Mouse (Mus musculus): ENCODE measurements around the gene Cdk5. TPM values are rescaled to one million over a fixed set of nuclear protein-coding genes. Genes with fewer than 3 reads are reported as not detected.

The Cdk5 gene
- polyA plus RNA-seq (2015; fragmentation: Nextera tagmentation; extraction: Ambion mirVana) = 38.6 and 43.4 TPM in 2 replicates

DNA sequence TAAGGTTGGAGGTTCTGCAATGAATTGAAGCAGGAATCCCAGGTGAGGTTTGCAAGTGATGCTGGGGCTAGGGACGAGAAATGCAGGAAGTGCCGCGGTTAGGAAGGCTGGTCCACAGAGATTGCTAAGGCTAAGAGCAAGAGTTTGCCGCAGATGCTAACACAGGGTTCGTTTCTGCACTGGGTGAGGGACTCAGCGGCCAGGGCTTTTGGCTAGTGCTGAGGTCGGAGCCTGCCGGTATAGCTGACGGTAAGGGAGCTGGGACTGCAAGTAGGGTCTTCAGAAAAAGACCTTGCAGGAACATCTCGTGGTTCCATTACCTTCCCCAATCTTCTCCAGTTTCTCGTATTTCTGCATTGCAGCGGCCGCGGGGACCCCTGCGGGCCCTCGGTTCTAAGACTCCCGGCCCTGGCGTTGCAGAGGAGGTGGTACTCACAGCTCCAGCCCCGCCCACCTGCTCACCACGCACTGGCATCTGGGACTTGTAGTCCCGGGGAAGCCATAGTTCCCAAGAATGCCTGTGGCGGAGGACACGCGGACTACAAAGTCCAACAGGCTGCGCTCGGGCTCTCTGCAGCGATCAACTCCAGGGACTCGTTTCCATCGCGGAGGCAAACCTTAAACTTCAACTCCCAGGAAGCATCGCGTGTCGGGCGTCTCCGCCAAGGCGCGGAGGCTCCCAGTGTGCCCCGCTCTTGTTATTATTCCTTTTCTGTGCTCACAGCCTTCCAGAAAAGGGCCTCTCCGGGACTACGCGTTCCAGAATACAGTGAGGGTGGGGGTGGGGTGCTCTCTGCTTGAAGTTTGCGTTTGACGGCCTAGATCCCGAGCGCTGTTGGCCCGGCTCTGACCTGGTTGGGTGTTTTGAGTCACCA lies at the start of gene Cdk5, which contains the start of gene Slc4a2:
Cdk5 (minus strand) TSS at position 402 of the 875 bp plus-strand sequence.
Slc4a2 (plus strand) TSS at position 709 of the 875 bp plus-strand sequence.
- peak; percentile 89 for ATAC-seq (ENCODE audit: borderline replicate concordance, extremely low read depth, low FRiP score, low TSS enrichment)
- WGBS = under 1% methylated on average over 46 of the region's 46 CpGs
- Histone ChIP-seq H3K9me3 (no peaks in the 10 kb centered on the region), H3K36me3 (peaks cover 13% of the 10 kb centered on the region), H3K9ac (peak within 1 kb of the TSS; percentile 75), H3K4me3 (peak within 1 kb of the TSS; percentile 77), H3K27ac (peak within 1 kb of the TSS; percentile 94), H3K27me3 (no peaks in the 10 kb centered on the region), H3K4me2 (peak within 1 kb of the TSS; percentile 91), H3K4me1 (peaks cover 47% of the 10 kb centered on the region)

DNA sequence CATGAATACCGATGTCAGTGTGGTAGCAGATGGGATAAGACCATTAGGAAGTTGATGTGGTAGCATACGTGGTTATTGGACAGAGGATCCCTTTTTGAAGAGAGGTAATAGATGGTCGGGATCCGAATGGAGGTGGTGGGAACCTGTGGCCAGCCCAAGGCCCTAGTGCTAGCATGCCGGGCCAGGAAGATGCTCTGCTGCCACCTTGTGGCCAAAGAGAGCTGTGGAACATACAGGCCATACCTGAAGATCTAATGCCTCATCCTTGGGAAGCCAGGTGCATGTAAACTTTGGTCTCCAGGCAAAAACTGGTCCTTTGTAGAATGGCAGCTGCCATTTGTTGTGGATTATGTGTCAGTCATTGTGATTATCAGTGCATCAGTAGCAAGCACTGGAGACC lies 47.3 kb upstream of the Cdk5 start:
- Histone ChIP-seq H3K9me3 (no peaks in the 10 kb centered on the region), H3K27me3 (peaks cover 4% of the 10 kb centered on the region; the same call in 1 of the 2 replicates), H3K4me1 (peaks cover 30% of the 10 kb centered on the region), H3K4me2 (no peak overlapping the region), H3K4me3 (no peak overlapping the region), H3K9ac (no peak overlapping the region), H3K27ac (no peak overlapping the region), H3K36me3 (no peaks in the 10 kb centered on the region)
- 8% methylated on average over 5 of the region's 5 CpGs for WGBS
- no peak for ATAC-seq (ENCODE audit: borderline replicate concordance, extremely low read depth, low FRiP score, low TSS enrichment)

DNA sequence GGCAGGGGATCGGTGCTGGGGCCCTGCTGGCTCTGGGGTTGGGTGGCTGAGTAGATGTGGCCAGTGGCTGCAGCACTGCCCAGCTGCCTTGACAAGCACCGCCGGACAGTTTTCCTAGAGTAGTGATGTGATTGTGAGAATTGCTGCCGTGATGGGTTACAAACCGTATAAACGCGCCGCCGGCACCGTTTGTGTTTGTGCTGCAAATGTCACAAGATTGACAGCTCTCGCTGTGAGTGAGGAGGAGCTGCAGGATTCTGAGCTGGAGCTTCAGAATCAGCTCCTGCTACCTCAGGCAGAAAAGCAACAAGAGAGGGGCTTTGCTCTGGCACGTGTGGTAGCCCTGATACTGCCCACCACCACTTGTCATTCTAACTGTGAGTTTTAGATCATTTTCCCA lies 43.4 kb upstream of the Cdk5 start:
- H3K9ac ChIP-seq = no peak overlapping the region
- no peak for ATAC-seq (ENCODE audit: borderline replicate concordance, extremely low read depth, low FRiP score, low TSS enrichment)
- WGBS = 43% methylated on average over 12 of the region's 12 CpGs
- H3K27ac ChIP-seq = no peak overlapping the region
- H3K4me2 ChIP-seq = no peak overlapping the region
- H3K9me3 ChIP-seq = no peaks in the 10 kb centered on the region
- no peaks in the 10 kb centered on the region for H3K27me3 ChIP-seq
- 0 out of 2 replicates have a peak, but pooled peaks cover 6% of the 10 kb centered on the region for H3K4me1 ChIP-seq
- H3K4me3 ChIP-seq = no peak overlapping the region
- 0 out of 2 replicates have a peak, but pooled peaks cover under 1% of the 10 kb centered on the region for H3K36me3 ChIP-seq

DNA sequence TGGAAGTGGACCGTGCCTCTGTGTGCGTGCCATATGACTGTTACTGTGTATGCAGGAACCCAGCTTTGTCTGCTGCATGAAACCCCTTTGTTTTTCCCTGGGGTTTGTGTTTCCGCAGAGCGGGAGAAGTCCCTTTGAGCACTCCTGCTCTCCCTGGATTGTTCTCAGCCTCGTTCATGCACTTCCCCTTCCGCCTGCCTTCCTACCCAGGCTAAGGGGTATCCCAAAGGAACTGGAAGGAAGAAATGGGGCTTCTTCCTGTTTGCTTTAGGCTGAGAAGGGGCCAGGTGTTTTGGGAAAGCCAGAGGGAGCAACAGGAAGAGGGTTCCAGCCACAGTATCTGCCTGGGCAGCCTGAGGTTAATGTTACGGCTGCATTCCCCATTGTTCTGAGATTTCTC lies 32.3 kb upstream of the Cdk5 start:
- Histone ChIP-seq H3K4me2 (peak overlapping the region; percentile 29), H3K36me3 (no peaks in the 10 kb centered on the region), H3K27me3 (no peaks in the 10 kb centered on the region), H3K27ac (peak overlapping the region; percentile 82), H3K9me3 (no peaks in the 10 kb centered on the region), H3K4me1 (peaks cover 42% of the 10 kb centered on the region), H3K9ac (0 out of 2 replicates have a peak overlapping the region, but pooled peaks have one; percentile 7), H3K4me3 (no peak overlapping the region)
- ATAC-seq (ENCODE audit: borderline replicate concordance, extremely low read depth, low FRiP score, low TSS enrichment) = no peak
- 59% methylated on average over 7 of the region's 7 CpGs for WGBS

DNA sequence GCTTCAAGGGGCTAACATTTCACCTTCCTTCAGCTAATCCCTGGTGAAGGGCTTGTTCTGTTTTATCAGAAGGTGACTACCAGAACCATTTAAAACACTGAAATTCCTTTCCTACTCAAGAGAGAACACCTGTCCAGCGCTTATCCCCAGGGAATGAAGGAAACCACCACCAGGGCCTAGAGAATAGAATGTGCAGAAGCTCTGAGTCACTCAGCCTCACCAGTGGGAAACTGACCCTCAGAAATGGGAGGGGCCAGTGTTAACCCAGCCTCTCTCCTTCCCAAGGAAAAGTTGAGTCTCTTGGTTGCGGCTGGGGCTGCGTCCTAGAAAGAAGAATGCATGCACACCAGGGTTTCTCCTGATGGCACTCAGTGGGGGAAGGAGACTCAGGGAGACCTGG lies 31.7 kb upstream of the Cdk5 start:
- H3K4me2 ChIP-seq = peak overlapping the region; percentile 29
- H3K36me3 ChIP-seq = no peaks in the 10 kb centered on the region
- 0 out of 2 replicates have a peak overlapping the region, but pooled peaks have one; percentile 7 for H3K9ac ChIP-seq
- H3K4me3 ChIP-seq = no peak overlapping the region
- no peak for ATAC-seq (ENCODE audit: borderline replicate concordance, extremely low read depth, low FRiP score, low TSS enrichment)
- 57% methylated on average over 3 of the region's 3 CpGs for WGBS
- no peaks in the 10 kb centered on the region for H3K9me3 ChIP-seq
- no peaks in the 10 kb centered on the region for H3K27me3 ChIP-seq
- peak overlapping the region; percentile 82 for H3K27ac ChIP-seq
- peaks cover 42% of the 10 kb centered on the region for H3K4me1 ChIP-seq

DNA sequence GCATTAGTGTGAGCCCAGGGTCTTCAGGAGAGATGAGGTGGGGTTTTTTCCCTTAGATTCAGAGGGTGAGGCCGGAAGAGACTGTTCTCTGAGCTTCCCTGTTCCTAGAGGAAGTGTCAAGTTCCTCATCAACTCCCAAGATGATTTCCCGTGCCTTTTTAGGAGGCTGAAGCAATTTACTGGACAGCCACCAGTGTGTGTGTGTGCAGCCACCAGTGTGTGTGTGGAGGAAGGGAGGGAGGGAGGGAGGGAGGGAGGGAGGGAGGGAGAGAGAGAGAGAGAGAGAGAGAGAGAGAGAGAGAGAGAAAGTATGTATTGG lies 30.6 kb upstream of the Cdk5 start:
- peak overlapping the region; percentile 91 for H3K4me2 ChIP-seq
- no peak for ATAC-seq (ENCODE audit: borderline replicate concordance, extremely low read depth, low FRiP score, low TSS enrichment)

DNA sequence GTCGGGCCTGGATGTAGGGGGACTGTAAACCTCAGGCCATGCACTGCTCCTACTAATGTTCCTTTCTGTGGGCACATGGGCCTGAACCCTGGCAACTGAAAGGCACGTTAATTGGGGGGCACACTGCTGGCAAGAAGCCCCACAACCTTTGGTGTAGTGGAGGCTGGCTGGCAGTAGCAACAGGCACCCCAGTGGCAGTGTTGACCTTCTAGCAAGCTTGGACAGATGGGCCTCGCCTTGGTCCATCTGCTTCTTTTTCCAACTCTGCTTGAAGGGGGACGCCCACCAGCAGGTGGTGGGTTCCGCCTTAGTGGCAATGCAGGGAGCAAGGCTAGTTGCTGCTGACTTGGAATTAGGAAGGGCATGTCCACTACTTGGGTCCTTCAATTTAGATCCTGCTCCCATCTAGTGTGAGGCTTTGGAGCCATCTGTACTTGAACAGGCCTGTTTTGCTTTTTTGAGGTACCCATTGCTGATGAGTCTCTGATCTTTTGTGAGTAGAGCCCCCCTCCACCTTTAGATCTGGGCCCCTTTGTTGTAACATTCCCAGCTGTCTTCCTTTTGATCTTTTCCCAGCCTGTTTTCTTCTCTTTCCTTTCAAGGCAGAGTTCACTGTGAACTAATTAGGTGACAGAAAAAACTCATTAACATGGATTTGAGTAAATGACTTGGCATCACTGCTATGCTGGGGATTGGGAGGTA lies 30.1 kb upstream of the Cdk5 start:
- no peaks in the 10 kb centered on the region for H3K9me3 ChIP-seq
- peak overlapping the region; percentile 80 for H3K4me3 ChIP-seq
- peak overlapping the region; percentile 91 for H3K4me2 ChIP-seq
- 16% methylated on average over 5 of the region's 5 CpGs for WGBS
- no peak for ATAC-seq (ENCODE audit: borderline replicate concordance, extremely low read depth, low FRiP score, low TSS enrichment)
- H3K27me3 ChIP-seq = no peaks in the 10 kb centered on the region
- H3K4me1 ChIP-seq = peaks cover 42% of the 10 kb centered on the region
- H3K9ac ChIP-seq = peak overlapping the region; percentile 81
- H3K27ac ChIP-seq = peak overlapping the region; percentile 90
- H3K36me3 ChIP-seq = no peaks in the 10 kb centered on the region

More for the DNA sequence above, 30.6 kb upstream of the Cdk5 start:
- Histone ChIP-seq H3K9ac (0 out of 2 replicates have a peak overlapping the region, but pooled peaks have one; percentile 81), H3K9me3 (no peaks in the 10 kb centered on the region), H3K4me3 (0 out of 2 replicates have a peak overlapping the region, but pooled peaks have one; percentile 80), H3K36me3 (no peaks in the 10 kb centered on the region), H3K27ac (peak overlapping the region; percentile 82; the same call in 1 of the 2 replicates), H3K4me1 (peaks cover 42% of the 10 kb centered on the region), H3K27me3 (no peaks in the 10 kb centered on the region)
- WGBS = 21% methylated on average over 2 of the region's 2 CpGs

DNA sequence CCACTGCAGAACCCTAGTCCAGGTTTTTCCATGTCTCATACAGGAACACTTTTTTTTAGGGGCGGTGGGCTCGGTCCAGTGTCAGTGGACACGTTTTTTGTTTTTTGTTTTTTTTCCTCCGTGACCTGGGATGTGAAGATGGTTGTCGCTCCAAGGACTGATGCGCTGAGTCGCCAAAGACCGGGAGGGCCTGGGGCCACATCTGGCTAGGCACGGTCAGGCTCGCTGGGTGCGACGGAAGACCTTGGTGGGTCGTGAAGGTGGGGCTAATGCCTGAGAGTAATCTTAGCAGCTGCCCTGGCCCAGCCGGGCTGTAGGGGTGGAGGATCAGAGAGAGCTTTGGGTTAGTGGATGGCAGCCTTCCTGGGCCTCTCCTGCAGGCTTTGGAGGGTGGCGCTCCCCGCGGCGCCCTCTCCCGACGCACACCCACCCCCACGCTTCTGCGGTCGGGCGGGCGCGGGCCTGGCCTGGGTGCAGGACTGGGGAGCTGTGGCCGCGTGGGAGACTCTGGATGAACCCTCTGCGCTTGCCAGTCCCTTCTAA lies 29.4 kb upstream of the Cdk5 start:
- peak overlapping the region; percentile 90 for H3K27ac ChIP-seq
- no peaks in the 10 kb centered on the region for H3K36me3 ChIP-seq
- H3K4me3 ChIP-seq = peak overlapping the region; percentile 80
- no peaks in the 10 kb centered on the region for H3K9me3 ChIP-seq
- WGBS = 1% methylated on average over 29 of the region's 29 CpGs
- ATAC-seq (ENCODE audit: borderline replicate concordance, extremely low read depth, low FRiP score, low TSS enrichment) = peak; percentile 10; the same call in 1 of the 2 replicates
- peak overlapping the region; percentile 91 for H3K4me2 ChIP-seq
- peaks cover 47% of the 10 kb centered on the region for H3K4me1 ChIP-seq
- peak overlapping the region; percentile 81 for H3K9ac ChIP-seq
- H3K27me3 ChIP-seq = no peaks in the 10 kb centered on the region

DNA sequence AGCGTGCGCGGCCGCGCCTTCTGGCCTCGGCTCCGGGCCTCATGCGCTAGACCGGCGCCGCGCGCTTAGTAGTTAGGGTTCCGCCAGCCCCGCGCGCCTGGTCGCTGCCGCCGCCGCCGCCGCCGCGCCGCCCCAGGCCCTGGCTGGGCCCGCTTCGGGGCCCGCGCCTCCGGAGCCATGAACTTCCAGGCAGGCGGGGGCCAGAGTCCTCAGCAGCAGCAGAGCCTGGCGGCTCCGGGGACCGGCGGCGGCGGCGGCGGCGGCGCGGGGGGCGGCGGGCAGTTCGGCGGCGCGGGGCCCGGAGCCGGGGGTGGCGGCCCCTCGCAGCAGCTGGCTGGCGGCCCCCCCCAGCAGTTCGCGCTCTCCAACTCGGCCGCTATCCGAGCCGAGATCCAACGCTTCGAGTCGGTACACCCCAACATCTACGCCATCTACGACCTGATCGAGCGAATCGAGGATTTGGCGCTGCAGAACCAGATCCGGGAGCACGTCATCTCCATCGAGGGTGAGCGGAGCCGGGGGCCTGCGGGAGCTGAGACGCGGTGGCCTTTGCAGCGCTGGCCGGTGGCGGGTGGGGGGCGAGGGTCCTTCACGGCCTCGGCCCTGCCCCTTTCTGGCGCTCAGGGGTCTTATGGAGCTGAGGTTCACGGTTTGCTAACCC lies 28.8 kb upstream of the Cdk5 start, which contains the start of gene Agap3:
Agap3 (plus strand) TSS at position 148 of the 661 bp plus-strand sequence.
- under 1% methylated on average over 73 of the region's 85 CpGs for WGBS
- Histone ChIP-seq H3K9me3 (no peaks in the 10 kb centered on the region), H3K9ac (peak within 1 kb of the TSS; percentile 81), H3K36me3 (no peaks in the 10 kb centered on the region), H3K4me2 (peak within 1 kb of the TSS; percentile 91), H3K4me3 (peak within 1 kb of the TSS; percentile 80), H3K27me3 (no peaks in the 10 kb centered on the region), H3K27ac (peak within 1 kb of the TSS; percentile 90), H3K4me1 (peaks cover 52% of the 10 kb centered on the region)
- ATAC-seq (ENCODE audit: borderline replicate concordance, extremely low read depth, low FRiP score, low TSS enrichment) = peak; percentile 56

DNA sequence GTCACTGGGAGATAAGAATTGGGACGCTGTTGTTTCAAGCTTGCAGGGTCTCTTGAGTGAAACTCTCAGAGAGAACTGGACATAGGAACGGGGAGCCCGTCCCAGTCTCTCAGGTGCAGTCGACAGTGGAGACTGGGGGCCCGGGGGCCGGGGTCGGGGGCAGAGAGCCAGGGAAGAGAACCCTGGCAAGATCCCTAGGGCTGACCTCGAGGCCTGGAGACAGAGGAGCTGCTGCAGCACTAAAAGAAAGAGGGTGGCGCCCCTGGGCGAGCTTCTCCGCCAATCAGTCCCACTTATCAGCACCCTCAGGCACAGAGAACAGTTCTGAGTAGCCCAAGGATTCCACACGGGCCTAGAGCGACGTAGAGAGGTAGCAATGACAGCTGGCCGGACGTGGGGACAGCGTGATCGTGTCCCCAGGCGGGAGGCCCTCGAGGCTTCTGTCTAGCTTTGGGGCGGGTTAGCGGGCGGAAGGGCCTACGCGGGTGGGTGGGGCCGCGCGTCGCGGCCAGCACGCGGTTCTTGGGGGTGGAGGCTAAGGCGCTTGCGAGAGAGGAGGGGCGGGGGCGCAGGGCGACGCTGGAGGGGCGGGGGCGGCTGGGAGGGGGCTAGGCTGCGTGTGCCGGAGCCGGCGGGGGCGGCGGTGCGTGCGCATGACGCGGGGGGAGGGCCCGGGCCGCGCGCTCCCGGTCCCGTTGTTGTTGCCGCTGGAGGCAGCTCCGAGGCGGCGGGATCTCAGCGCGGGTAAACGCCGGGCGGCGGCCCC lies 28.1 kb upstream of the Cdk5 start:
- Histone ChIP-seq H3K4me1 (peaks cover 55% of the 10 kb centered on the region), H3K9ac (peak overlapping the region; percentile 81), H3K4me2 (peak overlapping the region; percentile 91), H3K27ac (peak overlapping the region; percentile 90), H3K9me3 (no peaks in the 10 kb centered on the region), H3K4me3 (peak overlapping the region; percentile 80), H3K27me3 (no peaks in the 10 kb centered on the region), H3K36me3 (no peaks in the 10 kb centered on the region)
- peak; percentile 83 for ATAC-seq (ENCODE audit: borderline replicate concordance, extremely low read depth, low FRiP score, low TSS enrichment)
- WGBS = 2% methylated on average over 57 of the region's 66 CpGs

All from lung, embryonic 15.5 days (tissue).